Mouse (Mus musculus): ENCODE data around the gene Chpf2. TPM values are rescaled to one million over a fixed set of nuclear protein-coding genes. Genes with fewer than 3 reads are reported as not detected.
A peak's percentile ranks its signal among the peaks of the same experiment; 100 is the strongest.

The Chpf2 gene
- polyA plus RNA-seq, 1 experiment from 2014 or later = 28.3 TPM

- no peaks in the 10 kb centered on the region for H3K9me3 ChIP-seq (ENCODE audit: low read length)
- H3K36me3 ChIP-seq (ENCODE audit: insufficient read depth, low read length) = peaks cover 40% of the 10 kb centered on the region
- H3K4me1 ChIP-seq (ENCODE audit: insufficient read depth, low read length) = peaks cover 22% of the 10 kb centered on the region
- no peaks in the 10 kb centered on the region for H3K27me3 ChIP-seq (ENCODE audit: insufficient read depth, low read length)
- WGBS = 86% methylated on average over 20 of the region's 20 CpGs
- H3K4me3 ChIP-seq (ENCODE audit: low read length) = no peak overlapping the region
- no peak overlapping the region for H3K4me2 ChIP-seq (replicated peaks; ENCODE audit: low read depth, low read length)
- H3K9ac ChIP-seq (replicated peaks; ENCODE audit: low read length) = no peak overlapping the region
- no peak overlapping the region for H3K27ac ChIP-seq (ENCODE audit: low read length)
- ATAC-seq (ENCODE audit: low FRiP score, low TSS enrichment) = no peak
Observed at GRCm38 (mm10) chr5:24589511-24590500, 3.3 kb downstream of the Chpf2 start.

- peaks cover 50% of the 10 kb centered on the region for H3K36me3 ChIP-seq (ENCODE audit: insufficient read depth, low read length)
- H3K27me3 ChIP-seq (ENCODE audit: insufficient read depth, low read length) = no peaks in the 10 kb centered on the region
- 24% methylated on average over 23 of the region's 23 CpGs for WGBS
- H3K4me2 ChIP-seq (replicated peaks; ENCODE audit: low read depth, low read length) = peak overlapping the region; percentile 37
- H3K9ac ChIP-seq (replicated peaks; ENCODE audit: low read length) = peak overlapping the region; percentile 53
- H3K4me3 ChIP-seq (ENCODE audit: low read length) = peak overlapping the region; percentile 13
- H3K27ac ChIP-seq (ENCODE audit: low read length) = peak overlapping the region; percentile 44; the same call in 1 of the 2 replicates
- no peak for ATAC-seq (ENCODE audit: low FRiP score, low TSS enrichment)
- no peaks in the 10 kb centered on the region for H3K9me3 ChIP-seq (ENCODE audit: low read length)
- peaks cover 24% of the 10 kb centered on the region for H3K4me1 ChIP-seq (ENCODE audit: insufficient read depth, low read length)
Observed at GRCm38 (mm10) chr5:24591268-24591721, 4.8 kb downstream of the Chpf2 start.

- Histone ChIP-seq H3K9me3 (ENCODE audit: low read length) (no peaks in the 10 kb centered on the region), H3K4me3 (ENCODE audit: low read length) (peak overlapping the region; percentile 13), H3K27ac (ENCODE audit: low read length) (peak overlapping the region; percentile 44; the same call in 1 of the 2 replicates), H3K4me1 (ENCODE audit: insufficient read depth, low read length) (peaks cover 30% of the 10 kb centered on the region), H3K9ac (replicated peaks; ENCODE audit: low read length) (peak overlapping the region; percentile 53), H3K4me2 (replicated peaks; ENCODE audit: low read depth, low read length) (peak overlapping the region; percentile 37), H3K27me3 (ENCODE audit: insufficient read depth, low read length) (no peaks in the 10 kb centered on the region), H3K36me3 (ENCODE audit: insufficient read depth, low read length) (peaks cover 50% of the 10 kb centered on the region)
- WGBS = 45% methylated on average over 24 of the region's 24 CpGs
- no peak for ATAC-seq (ENCODE audit: low FRiP score, low TSS enrichment)
Observed at GRCm38 (mm10) chr5:24591796-24592470, 5.4 kb downstream of the Chpf2 start.

DNA sequence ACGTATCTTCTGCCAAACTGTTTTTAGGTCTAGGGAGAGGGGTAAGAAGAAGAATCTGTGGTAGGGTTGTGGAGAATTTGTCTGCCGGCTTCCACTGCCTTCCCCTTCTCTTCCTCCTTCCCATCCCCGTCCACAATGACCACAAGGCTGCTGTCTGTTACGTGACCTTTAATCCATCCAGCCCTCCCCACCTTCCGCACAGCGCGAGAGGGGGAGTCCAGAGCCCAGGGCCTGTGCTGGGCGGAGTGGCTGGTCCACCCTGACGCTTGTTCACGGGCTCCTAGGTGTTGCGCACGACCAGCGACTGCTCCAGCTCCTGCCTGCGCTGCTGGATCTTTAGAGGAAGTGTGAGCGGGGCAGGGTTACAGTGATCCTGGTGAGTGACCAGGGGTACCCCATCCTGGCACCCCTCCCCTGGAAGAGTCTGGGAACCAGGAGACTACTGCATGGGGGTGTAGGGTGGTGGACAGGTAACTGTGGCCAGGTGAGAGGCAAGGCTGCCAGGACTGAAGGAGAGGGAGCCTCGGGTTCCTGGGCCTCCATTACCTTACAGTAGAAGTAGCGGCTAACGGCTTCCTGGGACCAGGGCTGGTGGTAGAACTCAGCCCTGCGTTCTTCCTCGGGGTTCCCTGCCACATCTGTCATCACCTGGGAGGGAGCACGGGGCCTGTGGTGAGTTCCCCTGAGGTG is 6.1 kb downstream of the Chpf2 start:
- peaks cover 50% of the 10 kb centered on the region for H3K36me3 ChIP-seq (ENCODE audit: insufficient read depth, low read length)
- H3K4me3 ChIP-seq (ENCODE audit: low read length) = 0 out of 2 replicates have a peak overlapping the region, but pooled peaks have one; percentile 13
- peak overlapping the region; percentile 37 for H3K4me2 ChIP-seq (replicated peaks; ENCODE audit: low read depth, low read length)
- 63% methylated on average over 21 of the region's 21 CpGs for WGBS
- no peaks in the 10 kb centered on the region for H3K9me3 ChIP-seq (ENCODE audit: low read length)
- no peak overlapping the region for H3K27ac ChIP-seq (ENCODE audit: low read length)
- 0 out of 2 replicates have a peak overlapping the region, but pooled peaks have one; percentile 29 for H3K9ac ChIP-seq (replicated peaks; ENCODE audit: low read length)
- ATAC-seq (ENCODE audit: low FRiP score, low TSS enrichment) = peak; percentile 39; the same call in 1 of the 2 replicates
- no peaks in the 10 kb centered on the region for H3K27me3 ChIP-seq (ENCODE audit: insufficient read depth, low read length)
- H3K4me1 ChIP-seq (ENCODE audit: insufficient read depth, low read length) = peaks cover 31% of the 10 kb centered on the region

DNA sequence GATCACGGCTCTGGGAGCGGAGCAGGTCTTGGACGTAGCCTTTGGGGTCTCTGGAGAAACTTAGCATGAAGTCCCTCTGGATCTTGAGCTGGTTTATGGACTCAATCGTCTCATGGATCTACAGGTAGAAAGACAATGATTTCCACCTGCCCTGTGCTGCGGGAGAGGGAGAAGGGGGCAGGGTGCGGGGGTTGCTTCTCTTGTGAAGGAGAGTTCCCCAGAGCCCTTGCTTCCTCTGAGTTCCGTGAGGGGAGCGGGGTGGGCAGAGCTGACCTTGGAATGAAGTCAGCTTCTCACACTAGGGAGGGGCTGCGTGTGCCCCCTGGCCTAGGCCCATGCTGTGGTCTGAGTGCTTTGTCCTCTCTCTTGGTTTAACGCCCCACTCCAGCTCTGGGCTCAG is 6.7 kb downstream of the Chpf2 start:
- H3K4me3 ChIP-seq (ENCODE audit: low read length) = no peak overlapping the region
- peaks cover 48% of the 10 kb centered on the region for H3K36me3 ChIP-seq (ENCODE audit: insufficient read depth, low read length)
- WGBS = 81% methylated on average over 10 of the region's 10 CpGs
- H3K4me2 ChIP-seq (replicated peaks; ENCODE audit: low read depth, low read length) = no peak overlapping the region
- peaks cover 31% of the 10 kb centered on the region for H3K4me1 ChIP-seq (ENCODE audit: insufficient read depth, low read length)
- ATAC-seq (ENCODE audit: low FRiP score, low TSS enrichment) = no peak
- H3K27me3 ChIP-seq (ENCODE audit: insufficient read depth, low read length) = no peaks in the 10 kb centered on the region
- H3K9me3 ChIP-seq (ENCODE audit: low read length) = no peaks in the 10 kb centered on the region
- H3K27ac ChIP-seq (ENCODE audit: low read length) = no peak overlapping the region
- no peak overlapping the region for H3K9ac ChIP-seq (replicated peaks; ENCODE audit: low read length)

DNA sequence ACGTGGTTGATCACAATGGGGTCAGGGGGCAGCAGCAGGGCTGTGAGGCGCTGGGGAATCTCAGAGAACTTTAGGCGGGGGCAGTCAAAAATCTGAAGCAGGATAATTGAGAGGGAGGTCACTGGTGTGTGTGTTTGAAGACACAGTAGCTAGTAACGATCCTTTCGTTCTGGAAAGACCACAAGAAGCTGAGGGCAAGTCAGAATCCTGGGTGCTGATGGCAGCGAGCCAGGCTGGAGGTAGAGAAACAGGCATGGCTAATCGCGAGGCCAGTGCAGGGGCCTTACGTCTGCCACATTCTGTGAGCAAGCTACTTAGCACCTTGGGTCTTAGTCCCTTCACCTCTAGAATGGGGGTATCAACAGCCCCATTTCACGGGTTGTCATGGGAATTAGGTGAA is 7.4 kb downstream of the Chpf2 start:
- Histone ChIP-seq H3K9ac (replicated peaks; ENCODE audit: low read length) (no peak overlapping the region), H3K27me3 (ENCODE audit: insufficient read depth, low read length) (no peaks in the 10 kb centered on the region), H3K4me1 (ENCODE audit: insufficient read depth, low read length) (peaks cover 38% of the 10 kb centered on the region), H3K4me2 (replicated peaks; ENCODE audit: low read depth, low read length) (no peak overlapping the region), H3K36me3 (ENCODE audit: insufficient read depth, low read length) (peaks cover 44% of the 10 kb centered on the region), H3K27ac (ENCODE audit: low read length) (no peak overlapping the region), H3K4me3 (ENCODE audit: low read length) (no peak overlapping the region), H3K9me3 (ENCODE audit: low read length) (no peaks in the 10 kb centered on the region)
- 67% methylated on average over 10 of the region's 10 CpGs for WGBS
- ATAC-seq (ENCODE audit: low FRiP score, low TSS enrichment) = no peak

DNA sequence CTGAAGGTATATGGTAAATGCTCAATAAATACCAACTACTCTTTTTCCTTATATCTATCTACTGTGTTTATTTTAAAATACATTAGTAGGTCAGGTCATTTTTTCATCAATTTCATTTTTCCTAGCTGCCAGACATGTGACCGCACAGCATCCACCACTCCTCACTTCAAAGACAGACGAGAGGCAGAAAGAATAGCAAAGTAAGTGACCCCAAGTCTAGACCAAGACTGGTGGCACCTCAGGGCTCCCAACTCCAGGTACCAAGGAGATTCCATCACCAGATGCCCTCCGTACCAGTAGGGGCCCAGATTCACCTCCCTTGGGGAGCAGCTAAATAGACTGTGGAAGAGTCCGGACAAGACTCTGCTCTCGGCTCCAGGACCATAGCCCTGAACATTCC is 7.8 kb downstream of the Chpf2 start:
- WGBS = 89% methylated on average over 5 of the region's 5 CpGs
- ATAC-seq (ENCODE audit: low FRiP score, low TSS enrichment) = no peak
- H3K9me3 ChIP-seq (ENCODE audit: low read length) = no peaks in the 10 kb centered on the region

DNA sequence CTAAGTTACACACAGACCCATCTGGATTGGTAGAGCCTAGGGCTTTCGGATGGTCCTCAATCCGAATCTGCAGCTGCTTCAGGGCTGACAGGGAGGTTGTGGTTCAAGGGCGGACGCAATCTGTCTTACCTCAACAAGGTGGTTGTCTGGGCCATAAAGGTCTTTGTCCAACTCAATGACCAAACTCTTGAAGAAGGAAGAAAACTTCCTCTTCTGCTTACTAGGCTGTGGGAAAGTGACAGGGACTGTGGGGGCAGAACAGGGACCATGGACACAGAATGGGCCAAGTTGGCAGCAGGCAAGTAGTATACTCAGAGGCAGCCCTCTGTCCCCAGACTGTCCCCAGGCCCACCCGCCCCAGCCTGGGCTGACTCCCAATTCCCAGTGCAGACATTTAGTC is 8.7 kb downstream of the Chpf2 start:
- H3K36me3 ChIP-seq (ENCODE audit: insufficient read depth, low read length) = peaks cover 39% of the 10 kb centered on the region
- no peak overlapping the region for H3K4me2 ChIP-seq (replicated peaks; ENCODE audit: low read depth, low read length)
- no peak overlapping the region for H3K27ac ChIP-seq (ENCODE audit: low read length)
- H3K4me3 ChIP-seq (ENCODE audit: low read length) = no peak overlapping the region
- 89% methylated on average over 5 of the region's 5 CpGs for WGBS
- H3K9ac ChIP-seq (replicated peaks; ENCODE audit: low read length) = no peak overlapping the region
- H3K9me3 ChIP-seq (ENCODE audit: low read length) = no peaks in the 10 kb centered on the region
- peaks cover 47% of the 10 kb centered on the region for H3K4me1 ChIP-seq (ENCODE audit: insufficient read depth, low read length)
- no peaks in the 10 kb centered on the region for H3K27me3 ChIP-seq (ENCODE audit: insufficient read depth, low read length)
- no peak for ATAC-seq (ENCODE audit: low FRiP score, low TSS enrichment)

More for the DNA sequence above, 7.8 kb downstream of the Chpf2 start:
- Histone ChIP-seq H3K4me1 (ENCODE audit: insufficient read depth, low read length) (peaks cover 42% of the 10 kb centered on the region), H3K36me3 (ENCODE audit: insufficient read depth, low read length) (peaks cover 40% of the 10 kb centered on the region), H3K9ac (replicated peaks; ENCODE audit: low read length) (no peak overlapping the region), H3K27me3 (ENCODE audit: insufficient read depth, low read length) (no peaks in the 10 kb centered on the region), H3K4me3 (ENCODE audit: low read length) (no peak overlapping the region), H3K4me2 (replicated peaks; ENCODE audit: low read depth, low read length) (no peak overlapping the region), H3K27ac (ENCODE audit: low read length) (no peak overlapping the region)

- no peak for ATAC-seq (ENCODE audit: low FRiP score, low TSS enrichment)
- H3K4me1 ChIP-seq (ENCODE audit: insufficient read depth, low read length) = peaks cover 53% of the 10 kb centered on the region
- no peak overlapping the region for H3K9ac ChIP-seq (replicated peaks; ENCODE audit: low read length)
- no peak overlapping the region for H3K4me2 ChIP-seq (replicated peaks; ENCODE audit: low read depth, low read length)
- no peaks in the 10 kb centered on the region for H3K27me3 ChIP-seq (ENCODE audit: insufficient read depth, low read length)
- WGBS = 68% methylated on average over 14 of the region's 14 CpGs
- no peaks in the 10 kb centered on the region for H3K9me3 ChIP-seq (ENCODE audit: low read length)
- no peak overlapping the region for H3K4me3 ChIP-seq (ENCODE audit: low read length)
- peaks cover 39% of the 10 kb centered on the region for H3K36me3 ChIP-seq (ENCODE audit: insufficient read depth, low read length)
- H3K27ac ChIP-seq (ENCODE audit: low read length) = no peak overlapping the region
Observed at GRCm38 (mm10) chr5:24595786-24596380, 9.3 kb downstream of the Chpf2 start.
